Mouse (Mus musculus): ENCODE results near the gene Mmab.

DNA sequence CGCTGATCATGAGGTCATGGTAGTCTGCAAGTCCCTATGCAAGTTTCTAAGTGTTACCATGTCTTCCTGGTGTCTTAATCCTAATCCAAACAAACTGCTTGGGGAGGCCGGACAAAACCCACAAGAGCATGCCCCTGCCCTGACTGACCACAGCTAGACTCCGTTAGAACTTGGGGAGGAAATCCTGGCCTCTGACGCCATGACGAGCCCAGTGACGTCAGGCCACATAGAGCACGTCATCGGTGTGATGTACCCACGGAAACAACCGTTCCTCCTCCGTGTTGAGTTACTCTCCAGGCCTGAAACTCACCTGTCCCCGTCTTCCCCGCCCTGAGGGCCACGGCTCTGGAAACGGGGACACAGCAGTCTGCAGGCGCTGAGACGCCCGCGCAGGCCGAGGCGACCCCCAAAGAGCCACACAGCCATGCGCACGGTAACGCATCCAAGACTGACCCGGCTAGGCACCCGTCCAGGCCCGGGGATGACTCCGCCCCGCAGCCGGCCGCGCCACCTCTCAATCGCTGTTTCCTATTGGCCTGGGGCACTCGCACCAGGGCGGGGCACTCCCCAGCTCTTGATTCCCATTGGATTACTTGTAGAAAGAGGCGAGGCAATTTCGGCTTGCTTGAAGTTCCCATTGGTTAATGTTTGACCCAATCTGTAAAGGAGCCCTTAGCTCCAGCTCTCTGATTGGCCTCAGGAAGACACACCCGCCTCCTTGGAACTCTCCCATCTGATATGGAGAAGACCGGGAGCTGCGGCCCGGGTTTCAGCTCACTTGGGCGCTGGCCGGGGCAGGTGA is at the start of gene Mmab, which contains the start of gene Mvk:
- TF ChIP-seq CTCF (IDR thresholded peaks at IDR 0.05; ENCODE audit: low read depth) (no peak), EP300 (IDR thresholded peaks at IDR 0.05; ENCODE audit: low read depth) (peak; percentile 27; the same call in 1 of the 2 replicates)
